Mouse (Mus musculus) right cerebral cortex, postnatal 36 days (tissue): Measurements from ENCODE around the gene Txn1.
A peak's percentile ranks its signal among the peaks of the same experiment; 100 is the strongest.

ENCODE experiments used
- DNase-seq, 2 experiments: peaks; one replicate each; pipeline ENCODE4 v3.0.0; 2022; ENCODE audit warnings: low spot score in 2 of 2, mixed read lengths in 1 of 2

Gene Txn1

DNA sequence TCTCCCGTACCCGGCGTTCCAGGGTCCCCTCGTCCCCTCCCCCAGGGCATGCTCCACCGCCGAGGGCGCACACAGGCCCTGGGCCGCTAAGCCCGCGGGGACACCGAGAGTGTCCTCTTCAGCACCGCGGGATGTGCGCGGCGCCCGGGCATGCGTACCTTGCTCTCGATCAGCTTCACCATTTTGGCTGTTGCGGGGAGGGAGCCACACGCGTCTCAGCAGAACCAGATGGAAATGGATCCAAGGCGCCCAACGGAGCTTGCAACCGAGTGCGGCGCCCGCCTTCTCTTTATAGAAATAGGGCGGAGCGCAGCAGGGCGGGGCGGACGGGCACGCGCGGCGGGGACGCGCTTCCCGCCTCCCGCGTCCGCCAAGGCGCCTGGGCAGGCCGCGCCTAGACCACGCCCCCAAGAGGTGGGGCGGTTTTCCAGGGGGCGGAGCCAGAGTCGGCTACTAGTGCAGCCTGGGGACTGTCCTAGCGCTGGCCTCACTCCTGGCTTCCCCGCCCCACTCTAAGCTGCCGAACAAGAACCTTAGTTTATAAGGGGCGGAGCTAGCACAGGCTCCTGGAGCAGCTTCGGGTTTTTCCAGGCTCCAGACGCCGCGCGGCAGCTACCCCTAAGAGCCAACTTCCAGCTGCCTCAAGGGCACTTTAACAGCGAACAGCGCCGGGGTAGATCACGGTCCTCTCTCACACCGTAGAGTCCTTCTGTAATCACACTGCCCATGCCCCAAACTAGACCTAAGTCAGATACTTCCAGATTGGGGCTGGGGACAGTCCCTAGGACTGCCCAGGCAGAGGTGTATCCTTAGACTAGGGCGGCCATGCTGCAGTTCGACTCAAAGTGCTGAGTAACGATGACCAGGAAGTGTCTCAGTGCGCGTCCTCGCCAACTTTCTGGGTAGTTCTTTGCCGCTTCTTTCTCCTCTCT lies at the start of gene Txn1:
Gene Txn1 (minus strand): TSS at position 383 of the 932 bp plus-strand sequence.
- DNase-seq, result peak; percentile 93

DNA sequence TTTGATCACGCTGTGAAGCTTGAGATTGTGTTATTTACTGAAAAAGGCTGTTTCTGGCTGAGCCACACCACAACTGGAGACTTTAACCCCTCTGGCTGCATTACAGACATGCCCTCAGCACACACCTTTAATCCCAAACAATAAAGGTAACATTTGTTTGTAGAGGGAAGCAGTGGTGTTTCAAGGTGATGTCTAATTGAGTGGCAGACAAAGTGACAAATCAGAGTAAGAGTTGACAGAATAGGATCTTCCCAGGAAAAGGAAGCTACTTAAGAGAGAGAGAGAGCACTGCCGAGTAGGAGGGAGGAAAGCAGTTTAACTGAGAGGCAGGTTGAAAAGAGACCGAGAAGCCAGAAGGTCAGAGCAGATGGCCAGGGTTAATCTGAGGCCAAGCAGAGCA lies 47.3 kb upstream of the Txn1 start:
- DNase-seq, result no peak

DNA sequence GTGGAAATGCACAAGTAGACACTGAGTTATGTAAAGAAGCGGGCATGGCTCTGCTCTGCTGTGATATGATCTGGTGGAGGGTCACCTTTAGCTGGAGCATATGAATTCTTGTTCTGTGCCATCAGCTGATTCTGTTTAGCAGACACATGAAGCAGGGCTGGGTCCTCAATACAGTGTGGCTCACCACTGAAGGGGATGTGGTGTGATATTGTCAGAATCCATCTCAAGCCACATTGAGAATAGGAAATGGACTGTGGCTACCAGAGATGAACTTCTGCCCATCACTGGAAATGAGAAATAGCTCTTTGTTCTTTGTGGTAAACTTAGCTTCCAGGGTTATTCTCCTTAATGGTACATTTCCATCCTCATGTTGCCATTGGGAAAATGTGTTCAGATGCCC lies 35.2 kb upstream of the Txn1 start:
- DNase-seq, result no peak

DNA sequence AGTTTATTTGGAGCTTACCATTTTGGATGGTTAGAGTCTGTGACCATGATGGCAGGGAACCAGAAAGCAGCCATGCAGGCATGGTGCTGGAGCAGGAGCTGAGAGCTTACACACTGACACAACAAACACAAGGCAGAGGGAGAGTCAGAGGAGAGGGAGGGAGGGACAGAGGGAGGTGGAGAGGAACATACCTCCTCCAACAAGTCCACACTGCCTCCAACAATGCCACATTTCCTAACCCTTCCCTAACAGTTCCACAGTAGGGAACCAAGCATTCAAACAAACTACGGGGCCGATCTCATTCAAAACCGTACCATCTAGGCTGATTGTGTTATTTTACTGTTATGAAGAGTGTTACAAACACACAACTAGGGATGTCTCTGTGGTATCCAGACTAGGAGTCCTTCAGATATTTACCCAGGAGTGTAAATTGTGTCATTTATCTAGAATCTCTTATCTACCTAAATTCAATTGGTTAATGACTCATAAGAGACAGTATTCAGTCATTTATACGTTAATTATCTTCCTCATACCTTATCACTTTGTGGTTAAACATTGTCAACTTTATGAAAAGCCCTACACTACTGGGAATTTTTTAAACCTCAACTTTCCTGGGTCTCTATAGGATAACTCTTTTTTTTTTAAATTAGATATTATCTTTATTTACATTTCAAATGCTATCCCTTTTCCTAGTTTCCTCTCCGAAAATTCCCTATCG lies 18.3 kb upstream of the Txn1 start:
- DNase-seq, result no peak

DNA sequence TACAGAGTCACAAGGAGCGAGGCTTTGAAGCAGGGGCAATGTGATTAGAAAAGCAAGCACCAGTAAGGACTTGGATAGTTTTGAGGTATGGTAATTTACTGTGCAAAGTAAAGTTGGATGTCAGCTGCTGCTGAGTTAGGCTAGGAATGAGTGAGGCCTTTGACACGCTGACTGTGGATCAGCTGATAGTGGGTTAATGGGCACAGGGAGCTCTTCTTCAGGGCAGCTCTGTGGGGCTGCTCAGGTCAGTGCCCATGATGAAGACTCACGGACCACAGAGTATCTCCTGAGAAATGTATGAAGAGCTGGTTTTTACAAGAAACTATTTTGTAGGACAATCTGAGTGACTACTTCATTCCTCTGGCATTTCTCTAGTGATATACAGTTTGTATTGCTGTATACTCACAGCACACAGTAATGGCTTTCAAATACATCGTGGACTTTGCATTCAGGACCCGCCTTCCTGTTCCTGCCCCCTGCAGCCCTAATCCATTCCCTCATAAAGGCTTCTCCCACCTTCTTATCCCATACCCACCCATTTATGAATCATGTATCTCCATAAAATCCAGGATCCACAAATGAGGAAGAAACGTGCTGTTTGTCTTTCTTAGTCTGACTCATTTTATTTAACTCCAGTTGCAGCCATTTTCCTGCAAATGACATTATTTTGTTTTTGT lies 17.5 kb upstream of the Txn1 start:
- DNase-seq, result no peak

DNA sequence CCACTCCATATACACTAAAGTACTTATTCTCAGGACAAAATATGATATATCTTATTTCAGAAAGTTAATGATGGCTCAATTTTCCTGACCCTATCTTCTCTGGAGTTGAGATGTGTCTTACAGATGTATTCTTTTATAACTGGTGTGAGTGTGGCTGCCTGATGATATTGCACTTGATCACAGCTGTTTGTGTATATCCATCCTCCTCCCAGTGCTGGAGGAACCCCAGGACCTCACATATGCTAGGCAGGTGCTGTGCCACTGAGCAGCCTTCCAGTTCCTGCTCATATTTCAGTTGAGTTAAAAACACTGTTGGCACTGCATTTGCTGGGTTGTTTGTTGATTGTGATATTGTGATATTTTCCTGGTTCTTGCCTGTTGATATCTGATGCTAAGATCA lies 14.1 kb upstream of the Txn1 start:
- no peak for DNase-seq

DNA sequence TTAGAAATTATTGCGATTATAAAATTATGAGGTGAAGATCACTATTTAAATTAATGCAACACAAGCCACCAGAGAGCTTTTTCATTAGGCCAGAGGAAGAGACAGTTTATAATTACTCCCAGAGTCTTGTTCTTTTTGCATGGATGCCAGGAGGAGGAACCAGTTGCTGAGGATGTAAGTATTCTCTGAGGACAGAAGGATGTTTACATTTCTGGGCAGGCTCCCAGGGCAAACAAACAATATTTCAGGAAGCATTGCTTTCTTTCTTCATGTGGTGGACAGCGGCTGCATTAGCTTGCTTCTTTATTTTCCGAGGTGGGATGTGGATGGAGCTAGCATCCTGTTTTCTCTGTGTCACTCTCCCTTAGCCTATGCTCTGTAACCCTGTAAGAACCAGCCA lies 11.0 kb upstream of the Txn1 start:
- DNase-seq, result no peak

DNA sequence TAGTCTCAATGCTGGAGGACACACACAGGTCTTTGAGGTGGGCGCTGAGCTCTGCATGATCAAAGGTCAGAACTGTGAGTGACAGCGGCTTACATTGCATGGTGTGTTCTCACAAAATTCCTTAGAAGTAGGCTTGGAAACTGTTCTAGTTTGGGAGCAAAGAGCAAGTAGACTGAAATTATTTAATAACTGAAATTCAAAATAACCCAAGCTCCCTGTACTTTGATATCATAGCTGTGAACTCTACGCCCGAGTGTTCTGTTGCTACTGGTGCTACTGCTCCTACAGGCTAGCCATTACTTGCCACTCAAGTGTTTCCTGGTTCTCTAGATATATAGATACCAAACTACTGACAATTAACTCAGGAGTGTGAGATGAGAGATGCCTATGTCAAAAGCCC lies 9.3 kb upstream of the Txn1 start:
- no peak for DNase-seq

DNA sequence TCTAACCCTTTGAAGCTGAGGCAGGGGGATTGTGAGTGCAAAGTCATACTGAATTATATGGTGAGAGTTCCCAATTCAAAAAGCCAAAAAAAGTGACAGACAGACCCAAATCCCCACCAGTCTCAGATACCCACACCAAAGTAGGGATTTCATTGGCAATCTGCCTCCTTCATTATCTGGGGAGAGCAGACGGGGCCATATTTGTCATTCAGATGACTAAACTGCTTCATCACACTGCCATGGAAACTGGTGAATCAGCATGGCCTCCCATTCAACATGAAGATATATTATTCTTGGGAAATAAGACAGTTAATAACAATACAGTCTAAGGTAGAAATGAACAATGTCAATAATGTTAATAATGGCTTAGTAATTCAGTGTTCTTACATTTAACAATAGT lies 7.9 kb upstream of the Txn1 start:
- DNase-seq, result no peak

DNA sequence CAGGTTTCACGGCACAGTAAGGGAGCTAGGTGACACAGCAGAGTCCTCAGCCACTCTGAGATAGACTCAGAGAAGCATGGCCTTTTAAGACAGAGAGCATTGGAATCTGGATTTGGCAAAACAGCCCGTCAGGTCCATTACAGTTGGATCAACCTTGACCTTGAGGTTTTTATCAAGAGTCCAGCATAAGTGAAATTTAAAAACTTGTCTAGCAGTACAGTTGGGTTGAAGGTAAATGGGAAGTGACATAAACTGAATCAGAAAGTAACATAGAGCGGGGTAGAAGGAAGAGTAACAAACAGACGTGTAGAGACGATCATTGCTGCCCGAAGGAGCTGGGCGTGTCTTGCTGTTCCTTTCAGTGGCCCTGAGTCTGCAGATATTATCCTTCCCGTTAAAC lies 2.8 kb upstream of the Txn1 start:
- DNase-seq, result no peak

DNA sequence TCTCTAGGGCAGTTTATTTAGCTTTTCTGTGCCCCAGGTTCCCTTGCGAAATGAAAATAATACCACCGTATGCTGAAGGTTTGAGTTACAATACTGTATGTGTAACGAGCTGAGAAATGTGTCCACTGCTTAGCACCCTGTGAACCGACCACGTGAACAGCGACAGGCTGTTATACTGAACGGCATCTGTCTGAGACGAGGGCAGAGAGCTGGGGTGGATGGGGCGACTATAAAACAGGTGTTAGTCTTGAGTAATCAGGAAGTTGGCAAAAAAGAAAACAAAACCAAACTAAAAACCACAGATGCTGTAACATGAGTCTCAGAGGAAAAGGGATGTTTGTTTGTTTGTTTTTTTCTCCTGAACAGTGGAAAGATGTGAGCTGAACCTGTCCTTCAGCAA lies 1.9 kb upstream of the Txn1 start:
- DNase-seq, result no peak

DNA sequence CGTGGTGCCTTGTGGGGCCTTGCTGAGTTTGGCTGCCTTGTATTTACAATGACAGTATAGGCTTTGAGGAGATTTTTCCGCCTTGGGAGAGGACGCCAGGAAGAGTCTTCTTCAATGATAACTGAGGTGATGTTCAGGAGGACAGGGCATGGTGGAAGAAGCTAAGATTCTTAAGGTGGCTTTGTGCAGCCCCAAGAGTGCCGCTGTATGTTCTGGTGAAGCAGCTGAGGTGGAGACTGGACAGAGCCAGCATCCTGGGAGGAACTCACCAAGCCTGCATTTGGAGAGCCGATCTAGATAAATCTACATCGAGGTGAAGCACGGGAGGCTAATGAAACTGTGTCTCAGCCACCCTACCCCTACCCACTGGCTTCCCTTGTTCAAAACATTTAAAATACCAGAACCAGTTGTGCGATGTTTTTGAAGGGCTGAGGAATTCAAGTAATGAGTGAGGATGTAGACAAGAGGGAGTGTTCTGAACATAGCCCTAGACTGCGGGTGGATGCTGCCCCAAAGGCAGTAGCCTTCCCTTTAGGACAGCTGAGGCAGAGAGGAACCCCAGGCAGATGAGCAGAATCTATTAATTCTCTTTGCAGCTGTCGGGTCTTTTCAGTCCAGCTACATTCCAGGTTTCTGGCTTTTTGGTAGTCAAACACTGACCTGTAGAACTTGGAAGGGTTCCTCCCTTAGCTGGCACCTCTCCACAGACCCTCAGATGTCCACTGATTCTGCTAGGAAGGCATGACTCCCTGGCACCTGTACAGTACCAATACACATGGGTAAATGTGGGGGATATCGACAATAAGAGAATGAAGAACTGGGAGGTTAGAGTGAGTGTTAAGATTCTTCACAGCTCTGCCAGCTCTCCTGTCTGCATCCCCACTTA lies 1.2 kb upstream of the Txn1 start:
- DNase-seq, result no peak

DNA sequence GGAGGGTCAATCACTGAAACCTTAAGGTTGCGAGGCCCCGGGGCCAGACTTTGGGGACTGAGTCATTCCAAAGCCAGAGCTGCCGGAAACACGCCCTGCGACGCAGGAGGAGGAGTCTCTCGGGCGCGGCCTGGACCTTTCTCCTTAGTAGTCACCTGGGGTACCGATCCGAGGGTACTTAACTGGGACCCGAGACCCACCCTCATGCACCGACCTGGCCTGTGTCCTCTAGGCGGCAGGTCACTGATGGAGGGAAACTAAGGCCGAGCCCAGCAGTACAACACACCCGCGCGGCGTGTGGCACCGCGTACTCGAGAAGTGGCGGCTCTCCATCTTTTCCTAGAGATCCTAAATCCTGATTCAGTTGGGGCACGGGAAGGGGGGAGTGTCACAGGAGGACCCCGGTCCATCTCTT lies 660 bp downstream of the Txn1 start:
- DNase-seq, result peak; percentile 49 to 50

DNA sequence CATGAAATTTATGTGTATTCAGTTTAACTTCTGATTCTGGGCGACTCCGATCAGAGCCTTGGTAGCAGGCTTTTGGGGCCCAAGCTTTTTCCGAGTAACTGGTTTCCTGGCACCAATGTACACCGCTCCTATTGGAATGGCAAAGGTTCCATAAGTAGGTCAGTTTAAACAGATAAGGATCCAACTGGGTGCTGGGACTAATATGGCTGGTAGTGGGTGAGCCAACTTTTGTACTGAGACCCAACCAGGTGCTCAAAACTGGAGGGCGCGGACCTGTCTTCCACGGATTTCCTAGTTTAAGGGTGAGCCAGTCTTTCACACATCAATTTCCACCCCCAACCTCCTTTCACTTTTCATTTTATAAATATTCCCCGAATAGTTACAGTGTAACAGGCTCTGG lies 1.2 kb downstream of the Txn1 start:
- DNase-seq, result no peak

DNA sequence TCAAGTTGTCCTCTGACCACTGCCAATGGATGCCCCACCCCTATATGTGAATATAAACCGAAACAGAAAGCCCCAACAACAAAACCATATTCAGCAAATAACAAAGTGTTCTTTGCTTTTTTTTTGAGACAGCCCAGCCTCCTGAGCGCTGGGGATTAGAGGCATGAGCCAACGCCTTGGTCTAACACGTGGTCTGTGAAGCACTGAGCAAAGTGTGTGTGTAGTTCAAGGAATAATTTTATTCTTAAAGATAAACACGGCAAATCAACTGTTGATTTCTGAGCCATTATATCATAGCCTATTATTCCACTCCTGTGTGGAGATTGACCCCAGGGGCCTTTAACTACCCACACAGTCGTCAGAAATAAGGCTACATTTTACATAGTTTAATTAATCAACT lies 1.6 kb downstream of the Txn1 start:
- no peak for DNase-seq

DNA sequence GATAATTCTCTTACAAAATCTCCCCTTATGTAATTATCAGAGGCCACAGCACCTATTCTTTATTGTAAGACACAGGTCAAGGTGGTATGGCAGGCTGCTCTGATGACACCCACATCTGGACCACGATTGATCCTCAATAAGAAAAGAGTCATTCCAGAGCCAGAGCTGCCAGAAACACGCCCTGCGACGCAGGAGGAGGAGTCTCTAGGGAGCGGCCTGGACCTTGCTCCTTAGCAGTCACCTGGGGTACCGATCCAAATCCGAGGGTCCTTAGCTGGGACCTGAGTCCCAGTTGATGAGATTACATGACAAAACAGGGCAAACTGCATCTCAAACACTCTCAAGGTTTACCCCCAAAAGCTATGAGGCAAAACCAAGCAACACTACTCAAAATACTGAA lies 2.4 kb downstream of the Txn1 start:
- no peak for DNase-seq

DNA sequence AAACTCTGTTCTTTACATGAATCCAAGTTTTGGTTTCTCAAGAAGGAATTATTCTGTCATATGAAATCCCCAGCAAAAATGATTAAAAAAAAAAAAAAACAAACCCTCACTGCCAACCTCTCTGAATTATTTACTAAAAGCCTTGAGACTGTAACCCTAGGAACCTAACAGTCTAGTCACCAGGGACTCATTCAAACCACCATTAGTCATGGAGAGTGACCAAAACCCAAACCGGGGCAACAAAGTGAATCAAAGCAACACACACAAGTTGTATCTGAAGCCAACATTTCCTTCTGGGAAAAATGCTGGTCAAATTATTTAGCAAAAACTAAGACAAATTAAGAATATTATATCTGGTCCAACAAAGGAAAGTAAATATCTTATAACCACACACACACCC lies 3.3 kb downstream of the Txn1 start:
- no peak for DNase-seq

DNA sequence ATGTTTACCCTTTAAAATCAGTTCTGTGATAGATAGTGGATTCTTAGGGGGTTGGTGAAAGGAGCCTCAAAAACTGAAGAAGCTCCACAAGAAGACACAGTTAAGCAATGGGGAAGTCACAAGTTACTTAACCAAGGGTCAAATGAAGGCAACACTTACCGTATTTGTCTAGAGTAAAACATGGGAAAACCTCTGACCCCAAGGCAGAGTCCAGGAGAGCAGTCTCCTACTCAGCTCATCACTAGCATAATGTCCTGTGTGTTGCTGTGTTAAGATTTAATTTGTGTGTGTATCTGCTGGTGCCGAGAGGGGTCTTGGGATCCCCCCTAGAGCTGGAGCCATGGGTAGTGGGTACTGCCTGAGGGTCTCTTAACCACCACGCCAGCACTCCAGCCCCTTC lies 3.8 kb downstream of the Txn1 start:
- DNase-seq, result no peak

DNA sequence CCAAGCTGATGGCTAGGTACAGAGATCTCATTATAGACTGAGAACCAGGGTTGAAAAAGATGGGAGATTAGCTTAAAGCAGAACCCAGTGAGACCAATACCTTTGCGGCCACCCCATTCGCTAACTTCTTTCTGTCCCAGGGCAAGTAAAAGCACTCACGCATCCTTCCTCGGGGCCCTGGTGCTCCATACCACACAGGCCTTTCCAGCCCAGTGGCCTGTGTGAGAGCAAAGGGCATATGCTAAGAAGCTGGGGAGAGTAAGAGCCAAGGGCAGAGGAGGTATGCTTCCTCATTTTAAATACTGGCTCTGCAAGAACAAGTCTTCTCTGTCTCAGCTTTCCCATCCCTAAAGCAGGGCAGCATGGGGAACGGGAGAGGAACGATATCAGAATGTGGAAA lies 6.3 kb downstream of the Txn1 start:
- DNase-seq, result no peak

DNA sequence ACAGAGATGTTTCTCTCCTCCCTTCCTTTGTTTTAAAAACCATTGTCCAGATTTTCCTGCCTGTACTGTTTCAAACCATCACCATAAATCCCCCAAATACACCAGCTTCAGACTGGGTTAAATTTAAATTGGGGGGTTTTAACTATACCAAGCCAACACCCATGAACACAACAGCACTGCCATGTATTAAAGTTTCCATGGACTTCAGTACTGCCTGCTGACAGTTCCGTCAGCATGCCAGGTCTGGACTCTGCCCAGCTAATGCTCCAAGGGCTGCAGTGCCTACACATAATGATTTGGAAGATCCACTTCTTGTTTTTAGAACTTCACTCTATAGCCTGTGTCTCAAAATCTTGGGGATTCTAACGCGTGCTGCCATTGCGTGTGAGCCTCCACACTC lies 8.7 kb downstream of the Txn1 start:
- DNase-seq, result no peak

DNA sequence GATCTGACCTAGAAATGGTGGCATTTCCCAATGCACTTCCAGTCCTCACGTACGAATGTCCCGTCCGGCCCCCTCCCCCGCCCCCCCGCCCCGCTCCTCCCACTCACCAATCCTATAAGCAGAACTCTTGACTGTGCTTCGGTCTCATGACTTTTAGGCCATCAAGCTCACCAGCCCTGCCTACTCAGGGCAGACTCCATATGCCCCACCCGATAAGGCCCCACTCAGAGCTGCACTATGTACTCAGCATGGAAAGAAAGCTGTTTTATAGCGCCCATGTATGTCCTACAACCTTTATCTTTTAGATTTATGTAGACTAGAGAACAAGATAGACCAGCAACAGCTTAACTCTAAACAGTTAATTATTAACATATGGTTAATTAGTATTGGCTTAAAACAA lies 9.2 kb downstream of the Txn1 start:
- DNase-seq, result no peak

DNA sequence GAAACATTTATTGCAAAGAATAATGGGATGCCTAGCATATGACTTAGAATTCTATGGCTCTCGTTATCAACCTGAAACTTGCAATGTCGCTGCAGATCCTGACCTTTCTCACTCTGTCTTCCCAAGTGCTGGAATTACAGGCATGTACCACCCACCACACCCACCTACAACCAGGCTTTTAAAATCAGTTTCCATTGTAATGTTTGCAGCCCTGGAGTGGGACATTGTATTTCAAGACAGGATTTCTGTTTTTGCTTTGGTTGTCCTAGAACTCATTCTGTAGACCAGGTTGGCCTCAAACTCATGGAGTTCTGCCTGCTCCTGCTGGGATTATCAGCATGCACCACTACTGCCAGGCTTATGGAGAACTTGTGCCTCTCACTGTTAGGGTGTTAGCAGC lies 13.3 kb downstream of the Txn1 start:
- no peak for DNase-seq
